Mouse (Mus musculus) G1E (cell line): ENCODE results near the gene Htr6. TPM values are rescaled to one million over a fixed set of nuclear protein-coding genes. Genes with fewer than 3 reads are reported as not detected.

Experiments
- ATAC-seq: 2 replicates; pipeline ENCODE4 v1.8.0; 2016; ENCODE audit warnings: mild to moderate bottlenecking; ENCODE audit not compliant: insufficient number of reproducible peaks, poor library complexity, low FRiP score, severe bottlenecking; ENCODE audit errors: extremely low read depth
- DNase-seq: peaks from one replicate; pipeline ENCODE4 v3.0.0; 2012; ENCODE audit warnings: low spot score
- H3K27me3 ChIP-seq: 2 replicates; pipeline ENCODE4 v1.6.1; 2012; ENCODE audit warnings: mild to moderate bottlenecking, low read length, inconsistent platforms; ENCODE audit not compliant: insufficient read depth
- H3K36me3 ChIP-seq: replicated peaks from 2 replicates; pipeline ENCODE3; 2012; ENCODE audit warnings: mild to moderate bottlenecking, inconsistent platforms
- H3K4me1 ChIP-seq: 2 replicates; pipeline ENCODE4 v1.6.1; 2012; ENCODE audit warnings: low read depth, low read length, inconsistent platforms, mixed read lengths; ENCODE audit not compliant: insufficient read depth
- H3K4me3 ChIP-seq: 2 replicates; pipeline ENCODE4 v1.5.1; 2012; ENCODE audit warnings: low read depth, mild to moderate bottlenecking, inconsistent platforms, low read length, moderate library complexity, mixed read lengths
- H3K9me3 ChIP-seq: replicated peaks from 2 replicates; pipeline ENCODE4 v1.6.1; 2012; ENCODE audit warnings: inconsistent platforms
- CTCF ChIP-seq: IDR thresholded peaks from 2 replicates; pipeline ENCODE4 v1.5.1; 2012; ENCODE audit warnings: low read depth, low read length, inconsistent platforms, mixed read lengths
- GATA1 ChIP-seq: IDR thresholded peaks from 2 replicates; pipeline ENCODE4 v1.6.1; 2012; ENCODE audit warnings: borderline replicate concordance, low read length, inconsistent platforms, mixed read lengths
- GATA2 ChIP-seq: IDR thresholded peaks from 2 replicates; pipeline ENCODE4 v1.6.1; 2012; ENCODE audit warnings: low read depth, low read length, inconsistent platforms, borderline replicate concordance
- POLR2AphosphoS5 ChIP-seq: IDR thresholded peaks from 2 replicates; pipeline ENCODE4 v1.6.1; 2012; ENCODE audit warnings: low read depth, low read length, inconsistent platforms; ENCODE audit not compliant: insufficient replicate concordance
- TAL1 ChIP-seq: conservative IDR thresholded peaks from 2 replicates; pipeline ENCODE4 v1.6.1; 2012; ENCODE audit warnings: low read depth, low read length, inconsistent platforms, mixed read lengths
- polyA plus RNA-seq: library from polyadenylated mRNA; stranded (reverse); fragments of >175 nt; gene quantifications from 2 replicates; pipeline ENCODE4 v1.2.3, GENCODE M21; 2012
- total RNA-seq, 2 experiments: library from RNA; stranded (forward) in 1 of 2; stranded (reverse) in 1 of 2; fragments of 200-1000 nt in 1 of 2; fragments of >200 nt in 1 of 2; fragmentation: Nextera tagmentation in 1 of 2; gene quantifications; 2 replicates each; pipeline ENCODE4 v1.2.3; 2014 to 2017

Gene Htr6
- total and polyA plus RNA-seq, 3 experiments, result not detected

DNA sequence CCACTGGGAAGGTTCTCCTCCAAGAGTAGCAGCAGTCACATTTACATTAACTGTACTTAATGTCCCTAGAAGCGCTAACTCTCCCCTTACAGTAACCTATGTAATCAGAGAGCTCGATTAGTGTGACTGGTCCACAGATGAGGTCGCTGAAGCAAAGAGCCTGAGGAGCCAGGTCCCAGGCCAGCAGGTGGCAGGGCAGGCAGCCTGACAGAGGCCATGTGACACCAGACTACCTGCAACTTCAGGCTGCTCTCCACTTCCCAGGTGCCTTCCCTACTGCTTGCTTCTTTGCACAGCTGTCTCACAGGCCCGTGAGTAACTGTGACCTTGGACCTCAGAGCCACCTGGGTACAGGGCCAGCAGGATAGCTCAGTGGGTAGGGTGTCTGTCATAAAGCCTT lies 40.8 kb downstream of the Htr6 start:
- no peak for TF ChIP-seq GATA1
- TF ChIP-seq TAL1, result no peak
- no peak for TF ChIP-seq POLR2AphosphoS5
- TF ChIP-seq GATA2, result no peak
- no peak for TF ChIP-seq CTCF
- H3K4me3 ChIP-seq, result no peak overlapping the region
- peaks cover 100% of the 10 kb centered on the region for H3K36me3 ChIP-seq
- ATAC-seq (no peak), DNase-seq (no peak)
- no peaks in the 10 kb centered on the region for H3K4me1 ChIP-seq
- peaks cover 4% of the 10 kb centered on the region for H3K9me3 ChIP-seq
- no peaks in the 10 kb centered on the region for H3K27me3 ChIP-seq

DNA sequence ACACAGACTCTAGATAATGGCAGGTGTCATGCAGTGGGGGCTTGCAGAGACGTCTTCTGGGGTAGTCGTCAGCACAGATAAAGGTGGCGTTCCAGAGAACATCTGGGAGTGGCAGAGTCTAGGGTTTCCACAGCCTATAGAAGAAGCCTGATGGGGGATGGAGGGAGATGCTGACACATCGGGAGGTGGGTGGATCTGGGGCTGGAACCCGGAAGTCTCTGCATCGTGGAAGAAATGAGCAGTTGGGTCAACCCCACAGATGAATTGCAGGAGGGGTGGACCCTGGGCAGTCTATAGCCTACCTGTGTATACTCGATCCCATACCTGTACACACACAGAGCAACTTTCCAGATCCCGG lies 41.4 kb downstream of the Htr6 start:
- H3K4me1 ChIP-seq, result no peaks in the 10 kb centered on the region
- peaks cover 4% of the 10 kb centered on the region for H3K9me3 ChIP-seq
- TF ChIP-seq POLR2AphosphoS5 (no peak), TAL1 (no peak), GATA2 (no peak), GATA1 (no peak), CTCF (no peak)
- H3K4me3 ChIP-seq, result no peak overlapping the region
- ATAC-seq (no peak), DNase-seq (no peak)
- peaks cover 100% of the 10 kb centered on the region for H3K36me3 ChIP-seq
- no peaks in the 10 kb centered on the region for H3K27me3 ChIP-seq

- no peak for TF ChIP-seq CTCF
- TF ChIP-seq GATA2, result no peak
- TF ChIP-seq GATA1, result no peak
- no peak for TF ChIP-seq TAL1
- TF ChIP-seq POLR2AphosphoS5, result no peak
- Histone ChIP-seq H3K36me3 (peaks cover 99% of the 10 kb centered on the region), H3K4me1 (no peaks in the 10 kb centered on the region), H3K4me3 (no peak overlapping the region), H3K27me3 (no peaks in the 10 kb centered on the region), H3K9me3 (peaks cover 4% of the 10 kb centered on the region)
- no peak for DNase-seq
- ATAC-seq, result no peak
Measured at GRCm38 (mm10) chr4:139033263-139034009, 41.9 kb downstream of the Htr6 start.

GRCm38 (mm10) chr4:139032521-139032920 lies 42.8 kb downstream of the Htr6 start:
- H3K36me3 ChIP-seq, result peaks cover 97% of the 10 kb centered on the region

DNA sequence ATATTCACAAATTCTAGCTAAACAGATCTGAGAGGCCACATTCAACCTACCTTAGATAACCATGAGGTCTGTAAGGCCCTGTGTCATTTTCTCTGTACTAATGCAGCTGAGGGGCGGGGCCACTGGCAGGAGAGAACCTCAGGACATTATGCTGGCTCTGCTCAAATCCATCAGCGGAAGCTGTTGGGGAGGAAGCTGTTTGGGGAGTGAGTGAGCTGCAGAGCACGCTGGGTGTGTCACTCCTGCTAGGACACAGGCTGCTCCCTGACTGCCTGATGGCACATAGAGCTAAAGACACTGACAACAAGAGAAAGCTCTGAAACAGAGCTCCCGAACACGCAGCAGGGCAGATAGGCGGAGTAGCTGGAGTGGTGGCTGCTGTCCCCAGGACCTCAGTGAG lies 44.7 kb downstream of the Htr6 start:
- H3K4me1 ChIP-seq, result no peaks in the 10 kb centered on the region
- no peaks in the 10 kb centered on the region for H3K27me3 ChIP-seq
- DNase-seq, result no peak
- no peaks in the 10 kb centered on the region; the same call in 1 of the 2 replicates for H3K9me3 ChIP-seq
- H3K36me3 ChIP-seq, result peaks cover 78% of the 10 kb centered on the region
- TF ChIP-seq TAL1 (no peak), CTCF (no peak), GATA1 (no peak)
- no peak for ATAC-seq
- H3K4me3 ChIP-seq, result no peak overlapping the region

More at GRCm38 (mm10) chr4:139032521-139032920, 42.8 kb downstream of the Htr6 start:
- DNase-seq (no peak), ATAC-seq (no peak)
- Histone ChIP-seq H3K4me3 (no peak overlapping the region), H3K9me3 (peaks cover 4% of the 10 kb centered on the region), H3K27me3 (no peaks in the 10 kb centered on the region), H3K4me1 (no peaks in the 10 kb centered on the region)
- TF ChIP-seq GATA2, result no peak
- no peak for TF ChIP-seq CTCF
- TF ChIP-seq TAL1, result no peak
- TF ChIP-seq POLR2AphosphoS5, result no peak
- TF ChIP-seq GATA1, result no peak

DNA sequence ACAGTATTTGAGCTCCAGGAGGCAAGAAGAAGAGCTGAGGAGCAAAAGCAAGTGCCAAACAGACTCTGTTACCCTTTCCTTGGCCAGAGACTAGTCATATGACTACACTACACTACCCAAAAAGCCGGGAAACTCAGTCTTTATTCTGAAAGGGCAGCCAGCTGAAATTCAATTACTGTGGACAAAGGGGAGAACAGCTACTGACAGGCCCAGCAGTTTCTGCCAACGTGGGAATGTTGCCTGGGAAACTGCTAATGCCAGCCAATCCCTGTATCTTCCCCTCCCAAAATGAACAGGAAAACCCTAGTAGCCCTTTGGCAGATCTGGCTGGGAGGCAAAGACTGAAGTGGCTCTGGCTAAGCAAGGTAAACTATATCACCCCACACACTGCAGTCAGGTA lies 51.0 kb downstream of the Htr6 start:
- ATAC-seq (no peak), DNase-seq (no peak)
- no peaks in the 10 kb centered on the region for H3K27me3 ChIP-seq
- peaks cover 70% of the 10 kb centered on the region for H3K36me3 ChIP-seq
- TF ChIP-seq POLR2AphosphoS5 (no peak), GATA1 (no peak), TAL1 (no peak), GATA2 (no peak), CTCF (no peak)
- peaks cover 8% of the 10 kb centered on the region for H3K4me1 ChIP-seq
- H3K9me3 ChIP-seq, result no peaks in the 10 kb centered on the region
- H3K4me3 ChIP-seq, result no peak overlapping the region

DNA sequence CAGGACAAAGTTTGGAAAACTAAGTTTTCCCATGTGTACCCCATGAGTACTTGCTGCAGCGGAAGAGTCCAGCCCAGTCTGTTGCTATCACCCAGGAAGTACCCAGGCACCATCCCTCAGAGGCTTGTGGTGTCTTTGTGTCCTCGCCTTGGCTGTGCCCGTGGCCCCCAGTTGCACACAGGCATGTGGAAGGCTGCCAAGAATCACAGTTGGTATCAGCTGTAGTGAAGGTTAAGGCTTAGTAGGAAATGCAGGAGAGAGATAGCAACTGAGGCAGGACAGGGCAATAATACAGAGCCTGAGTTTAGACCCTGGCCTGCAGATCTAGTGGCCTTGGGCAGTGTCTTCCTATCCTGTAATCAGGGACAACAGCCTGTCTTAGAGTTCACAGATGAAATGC lies 55.0 kb downstream of the Htr6 start:
- Histone ChIP-seq H3K4me1 (peaks cover 10% of the 10 kb centered on the region), H3K27me3 (no peaks in the 10 kb centered on the region), H3K4me3 (no peak overlapping the region), H3K36me3 (peaks cover 88% of the 10 kb centered on the region), H3K9me3 (no peaks in the 10 kb centered on the region)
- no peak for DNase-seq
- TF ChIP-seq TAL1, result no peak
- TF ChIP-seq POLR2AphosphoS5, result no peak
- TF ChIP-seq GATA1, result no peak
- no peak for TF ChIP-seq CTCF
- TF ChIP-seq GATA2, result no peak
- no peak for ATAC-seq
